Mouse (Mus musculus) embryonic facial prominence, embryonic 13.5 days (tissue): ENCODE results near the gene Amz2. TPM values are rescaled to one million over a fixed set of nuclear protein-coding genes. Genes with fewer than 3 reads are reported as not detected.
"Not testable (repeated sequence)": the region's sequence is repeated elsewhere in the genome, so short reads cannot be mapped to it uniquely, and the experiment has no call there.

Source experiments
- ATAC-seq: fragments of 200-750 bp; cut with Nextera tagmentation; 2 replicates; pipeline ENCODE4 v1.8.0; 2017; ENCODE audit warnings: low read depth; ENCODE audit not compliant: insufficient number of reproducible peaks, insufficient read depth, low FRiP score, low TSS enrichment
- H3K27ac ChIP-seq: fragments of 300-500 bp; sonication (generic); 2 replicates; pipeline ENCODE4 v1.5.1; 2015; ENCODE audit warnings: moderate library complexity, mild to moderate bottlenecking, inconsistent platforms
- H3K27me3 ChIP-seq: fragments of 300-500 bp; sonication (generic); 2 replicates; pipeline ENCODE4 v1.6.1; 2015; ENCODE audit warnings: mild to moderate bottlenecking, inconsistent platforms
- H3K36me3 ChIP-seq: fragments of 300-500 bp; sonication (generic); 2 replicates; pipeline ENCODE4 v1.6.1; 2015; ENCODE audit warnings: mild to moderate bottlenecking, inconsistent platforms
- H3K4me1 ChIP-seq: fragments of 300-500 bp; sonication (generic); 2 replicates; pipeline ENCODE4 v1.6.1; 2015; ENCODE audit warnings: inconsistent platforms
- H3K4me2 ChIP-seq: fragments of 300-500 bp; sonication (generic); 2 replicates; pipeline ENCODE4 v1.6.1; 2015; ENCODE audit warnings: moderate library complexity, mild to moderate bottlenecking, inconsistent platforms
- H3K4me3 ChIP-seq: fragments of 300-500 bp; sonication (generic); 2 replicates; pipeline ENCODE4 v1.5.1; 2015; ENCODE audit warnings: mild to moderate bottlenecking, inconsistent platforms
- H3K9ac ChIP-seq: fragments of 300-500 bp; sonication (generic); 2 replicates; pipeline ENCODE4 v1.6.1; 2015; ENCODE audit warnings: mild to moderate bottlenecking, inconsistent platforms
- H3K9me3 ChIP-seq: fragments of 300-500 bp; sonication (generic); 2 replicates; pipeline ENCODE4 v1.6.1; 2016; ENCODE audit warnings: inconsistent platforms
- WGBS: fragments of 180-500 bp; shearing (Covaris S2); methylation state at CpG from one replicate; pipeline ENCODE4 v1.1.7; 2015; ENCODE audit warnings: mixed read lengths; 5-methylcytosine and 5-hydroxymethylcytosine counted together
- polyA plus RNA-seq: library from polyadenylated mRNA; unstranded; fragments of >200 nt; fragmentation: Nextera tagmentation; extraction: Ambion mirVana; gene quantifications from 2 replicates; pipeline ENCODE4 v1.2.1, GENCODE M21; 2015

The Amz2 gene
- polyA plus RNA-seq, 1 experiment from 2014 or later, result 48.4 TPM

DNA sequence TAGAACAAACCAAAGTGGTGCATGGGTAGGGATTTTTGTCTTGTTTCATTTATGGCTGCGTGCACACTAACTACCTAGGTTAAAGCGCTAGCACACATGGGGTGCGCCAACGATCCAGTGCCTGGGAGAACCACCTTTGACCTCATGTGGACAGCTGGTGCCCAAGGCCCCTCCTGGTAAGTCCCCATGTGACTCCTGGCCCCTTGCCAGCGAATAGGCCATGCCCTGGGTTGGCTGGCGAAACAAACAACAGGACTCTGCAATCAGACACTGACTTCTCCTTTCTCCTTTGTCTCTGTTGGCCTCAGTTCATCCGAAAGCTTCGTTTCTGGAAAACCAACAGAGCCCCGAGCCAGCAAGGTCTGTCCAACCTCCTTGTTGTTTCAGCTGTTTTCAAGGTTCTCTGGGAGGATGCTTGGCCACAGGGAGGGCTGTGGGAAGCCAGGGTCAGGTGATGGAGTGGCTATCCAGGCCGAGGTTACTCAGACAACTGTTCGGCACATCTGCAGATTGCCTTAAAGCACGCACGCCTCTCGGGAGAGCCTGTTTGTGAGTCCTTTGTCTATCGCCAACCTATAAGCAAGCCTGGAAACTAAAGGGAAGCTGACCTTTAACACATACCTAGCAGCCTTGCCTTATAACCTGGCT, 59.8 kb downstream of the Amz2 start:
- no peak for ATAC-seq
- H3K4me1 ChIP-seq, result no peaks in the 10 kb centered on the region
- no peak overlapping the region for H3K27ac ChIP-seq
- no peak overlapping the region for H3K9ac ChIP-seq
- H3K9me3 ChIP-seq, result no peaks in the 10 kb centered on the region
- peaks cover under 1% of the 10 kb centered on the region; the same call in 1 of the 2 replicates for H3K27me3 ChIP-seq
- 84% methylated on average over 15 of the region's 15 CpGs for WGBS
- H3K36me3 ChIP-seq, result no peaks in the 10 kb centered on the region
- no peak overlapping the region for H3K4me3 ChIP-seq
- H3K4me2 ChIP-seq, result no peak overlapping the region

- H3K27ac ChIP-seq, result no peak overlapping the region
- H3K36me3 ChIP-seq, result no peaks in the 10 kb centered on the region
- no peaks in the 10 kb centered on the region for H3K9me3 ChIP-seq
- no peak for ATAC-seq
- no peak overlapping the region for H3K9ac ChIP-seq
- no peaks in the 10 kb centered on the region for H3K4me1 ChIP-seq
- H3K4me3 ChIP-seq, result no peak overlapping the region
- 47% methylated on average over 1 of the region's 1 CpGs for WGBS
- H3K27me3 ChIP-seq, result no peaks in the 10 kb centered on the region
- H3K4me2 ChIP-seq, result no peak overlapping the region
Measured at GRCm38 (mm10) chr11:109487111-109487510, 61.4 kb downstream of the Amz2 start.

DNA sequence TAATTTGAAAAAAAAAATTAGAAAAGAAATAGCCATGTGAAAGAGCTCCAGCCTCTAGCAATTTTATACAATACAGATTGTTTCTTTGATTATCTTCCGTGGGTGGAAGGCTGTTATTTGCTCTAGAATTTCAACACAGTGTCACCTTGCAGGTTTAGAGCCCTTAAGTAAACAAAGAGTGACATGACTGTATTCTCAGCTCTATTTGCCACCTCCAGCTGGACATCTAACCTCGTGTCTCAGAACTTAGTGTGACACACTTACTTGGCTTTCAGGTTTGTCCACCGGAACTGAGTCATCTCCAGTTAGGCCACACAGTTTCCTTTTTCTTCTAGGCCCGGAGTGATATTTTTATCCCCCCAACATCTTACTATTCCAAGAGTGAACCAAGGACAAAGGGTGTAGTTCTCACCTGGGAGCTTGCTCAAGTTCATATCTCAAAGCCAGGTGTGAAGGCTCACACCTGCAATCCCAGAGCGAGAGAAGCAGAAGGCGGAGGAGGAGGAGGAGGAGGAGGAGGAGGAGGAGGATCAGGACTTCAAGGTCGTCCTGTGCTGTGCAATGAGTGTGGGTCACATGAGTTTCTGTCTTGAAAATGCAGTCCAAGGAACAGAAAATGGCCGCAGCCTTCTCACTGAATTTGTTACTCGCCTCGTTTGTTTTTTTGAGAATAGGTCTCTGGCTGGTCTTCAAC, 62.4 kb downstream of the Amz2 start:
- H3K27ac ChIP-seq, result no peak overlapping the region
- no peak for ATAC-seq
- no peak overlapping the region for H3K4me2 ChIP-seq
- WGBS, result 80% methylated on average over 10 of the region's 10 CpGs
- no peak overlapping the region for H3K4me3 ChIP-seq
- no peaks in the 10 kb centered on the region for H3K27me3 ChIP-seq
- H3K9ac ChIP-seq, result no peak overlapping the region
- no peaks in the 10 kb centered on the region for H3K36me3 ChIP-seq
- no peaks in the 10 kb centered on the region for H3K4me1 ChIP-seq
- no peaks in the 10 kb centered on the region for H3K9me3 ChIP-seq

GRCm38 (mm10) chr11:109489763-109490162, 64.0 kb downstream of the Amz2 start:
- Histone ChIP-seq H3K4me2 (no peak overlapping the region), H3K4me3 (no peak overlapping the region), H3K36me3 (no peaks in the 10 kb centered on the region), H3K4me1 (no peaks in the 10 kb centered on the region), H3K9ac (no peak overlapping the region), H3K27ac (no peak overlapping the region), H3K9me3 (no peaks in the 10 kb centered on the region), H3K27me3 (no peaks in the 10 kb centered on the region)
- WGBS, result 61% methylated on average over 2 of the region's 2 CpGs
- no peak for ATAC-seq

DNA sequence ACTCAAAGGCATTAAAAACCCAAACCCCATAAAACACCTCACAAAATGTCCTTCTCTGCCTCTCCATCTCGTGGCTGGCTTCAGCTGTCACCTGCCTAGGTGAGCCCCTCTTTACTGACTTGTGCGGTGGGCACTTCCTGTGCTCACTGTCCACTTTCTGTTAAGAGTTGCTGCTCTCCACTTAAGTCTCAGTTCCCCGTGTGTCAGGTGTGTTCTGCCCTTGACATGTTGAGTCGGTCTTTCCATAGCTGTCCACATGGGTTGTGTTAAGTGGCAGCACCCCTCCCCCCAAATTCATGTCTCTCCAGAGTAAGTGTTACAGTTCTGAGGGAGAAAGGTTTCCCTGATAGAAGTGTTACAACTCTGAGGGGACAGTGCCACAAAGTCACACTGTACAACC, 66.1 kb downstream of the Amz2 start:
- H3K36me3 ChIP-seq, result no peaks in the 10 kb centered on the region
- no peak overlapping the region for H3K27ac ChIP-seq
- no peaks in the 10 kb centered on the region for H3K27me3 ChIP-seq
- no peak overlapping the region for H3K4me2 ChIP-seq
- no peak overlapping the region for H3K4me3 ChIP-seq
- ATAC-seq, result no peak
- no peaks in the 10 kb centered on the region for H3K9me3 ChIP-seq
- no peak overlapping the region for H3K9ac ChIP-seq
- 76% methylated on average over 4 of the region's 4 CpGs for WGBS
- no peaks in the 10 kb centered on the region for H3K4me1 ChIP-seq

- not testable (repeated sequence) for H3K36me3 ChIP-seq, H3K4me2 ChIP-seq, H3K4me1 ChIP-seq, H3K27me3 ChIP-seq, ATAC-seq, H3K9me3 ChIP-seq, H3K4me3 ChIP-seq, H3K9ac ChIP-seq, H3K27ac ChIP-seq
- 74% methylated on average over 8 of the region's 8 CpGs for WGBS
Measured at GRCm38 (mm10) chr11:109492847-109493464, 67.2 kb downstream of the Amz2 start.

GRCm38 (mm10) chr11:109494890-109495770, 69.4 kb downstream of the Amz2 start:
- no peak for ATAC-seq
- no peak overlapping the region for H3K9ac ChIP-seq
- H3K9me3 ChIP-seq, result no peaks in the 10 kb centered on the region
- H3K4me3 ChIP-seq, result no peak overlapping the region
- no peaks in the 10 kb centered on the region for H3K27me3 ChIP-seq
- no peak overlapping the region for H3K27ac ChIP-seq
- H3K4me2 ChIP-seq, result no peak overlapping the region
- H3K36me3 ChIP-seq, result no peaks in the 10 kb centered on the region
- H3K4me1 ChIP-seq, result no peaks in the 10 kb centered on the region
- 74% methylated on average over 24 of the region's 24 CpGs for WGBS

- Histone ChIP-seq H3K9me3 (no peaks in the 10 kb centered on the region), H3K27me3 (no peaks in the 10 kb centered on the region), H3K9ac (no peak overlapping the region), H3K36me3 (no peaks in the 10 kb centered on the region), H3K27ac (no peak overlapping the region), H3K4me1 (no peaks in the 10 kb centered on the region), H3K4me2 (no peak overlapping the region), H3K4me3 (no peak overlapping the region)
- WGBS, result 69% methylated on average over 14 of the region's 14 CpGs
- ATAC-seq, result no peak
Measured at GRCm38 (mm10) chr11:109495771-109496474, 70.2 kb downstream of the Amz2 start.

DNA sequence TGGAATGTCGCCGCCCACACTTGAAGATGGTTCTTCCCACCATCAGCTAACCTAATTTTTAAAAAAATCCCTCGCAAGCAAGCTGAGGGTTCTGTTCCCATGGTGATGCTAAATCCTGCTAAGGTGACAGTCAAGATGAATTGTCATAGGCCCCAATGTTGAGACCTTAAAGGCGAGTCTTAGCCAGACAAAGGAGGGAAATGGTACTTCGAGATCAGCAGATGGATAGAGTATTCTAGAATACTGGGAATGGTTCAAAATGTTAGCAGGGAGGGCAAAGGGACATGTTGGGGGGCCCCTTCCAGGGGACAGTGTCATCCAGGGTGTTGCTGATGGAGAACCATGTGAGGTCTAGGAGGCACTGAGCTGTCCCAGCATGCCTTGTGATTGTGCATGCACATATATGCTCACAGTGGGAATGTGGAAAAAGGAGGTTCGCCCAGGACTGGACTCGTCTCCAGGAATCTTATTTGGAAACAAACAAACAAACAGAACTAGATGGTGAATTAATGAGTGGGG, 70.8 kb downstream of the Amz2 start:
- no peak for ATAC-seq
- H3K9me3 ChIP-seq, result no peaks in the 10 kb centered on the region
- no peaks in the 10 kb centered on the region for H3K4me1 ChIP-seq
- no peak overlapping the region for H3K4me2 ChIP-seq
- H3K4me3 ChIP-seq, result no peak overlapping the region
- no peak overlapping the region for H3K9ac ChIP-seq
- H3K27me3 ChIP-seq, result no peaks in the 10 kb centered on the region
- no peak overlapping the region for H3K27ac ChIP-seq
- WGBS, result 79% methylated on average over 7 of the region's 7 CpGs
- H3K36me3 ChIP-seq, result no peaks in the 10 kb centered on the region

GRCm38 (mm10) chr11:109496996-109497714, 71.4 kb downstream of the Amz2 start:
- Histone ChIP-seq H3K36me3 (no peaks in the 10 kb centered on the region), H3K27ac (no peak overlapping the region), H3K4me2 (no peak overlapping the region), H3K27me3 (no peaks in the 10 kb centered on the region), H3K4me3 (no peak overlapping the region), H3K4me1 (no peaks in the 10 kb centered on the region), H3K9ac (no peak overlapping the region), H3K9me3 (no peaks in the 10 kb centered on the region)
- 82% methylated on average over 6 of the region's 6 CpGs for WGBS
- ATAC-seq, result no peak
